Mouse (Mus musculus) limb, embryonic 10.5 days (tissue): ENCODE results near the gene Tbck. TPM values are rescaled to one million over a fixed set of nuclear protein-coding genes. Genes with fewer than 3 reads are reported as not detected.

Source experiments
- polyA plus RNA-seq: library from polyadenylated mRNA; unstranded; fragments of >200 nt; fragmentation: Nextera tagmentation; extraction: Ambion mirVana; gene quantifications from 2 replicates; pipeline ENCODE4 v1.2.1, GENCODE M21; 2016

Gene Tbck
- polyA plus RNA-seq, 1 experiment from 2014 or later: 23.1 TPM

Other genes starting within 250 kb of the Tbck start
- not detected in 2 replicates for gene Gimd1, start 54.3 kb upstream of the Tbck start, polyA plus RNA-seq
- gene Aimp1, start 226 bp downstream of the Tbck start, polyA plus RNA-seq: 75.8 and 83.1 TPM in 2 replicates